Mouse (Mus musculus) retina, postnatal 1 day (tissue): ENCODE data around the gene Efemp2.
A peak's percentile ranks its signal among the peaks of the same experiment; 100 is the strongest.

Source experiments
- DNase-seq: peaks from one replicate; pipeline ENCODE4 v3.0.0-alpha.2; 2012

Efemp2 gene

DNA sequence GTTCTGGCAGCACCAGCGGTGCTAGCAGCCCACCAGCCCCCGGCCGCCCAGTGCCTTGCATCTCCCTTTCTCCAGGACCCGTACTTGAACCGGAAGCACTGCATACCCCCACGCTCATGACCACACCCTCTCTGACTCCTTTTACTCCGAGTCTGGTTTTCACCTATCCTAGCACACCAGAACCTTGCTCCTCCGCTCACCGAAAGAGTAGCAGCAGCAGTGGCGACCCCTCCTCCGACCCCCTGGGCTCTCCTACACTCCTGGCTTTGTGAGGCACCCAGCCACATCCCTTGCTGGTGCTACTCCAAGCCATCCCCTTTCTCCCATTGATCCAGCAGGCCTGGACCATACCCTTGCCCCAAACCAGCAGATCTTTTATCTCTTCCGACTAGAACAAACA lies 18.7 kb upstream of the Efemp2 start:
- no peak for DNase-seq

DNA sequence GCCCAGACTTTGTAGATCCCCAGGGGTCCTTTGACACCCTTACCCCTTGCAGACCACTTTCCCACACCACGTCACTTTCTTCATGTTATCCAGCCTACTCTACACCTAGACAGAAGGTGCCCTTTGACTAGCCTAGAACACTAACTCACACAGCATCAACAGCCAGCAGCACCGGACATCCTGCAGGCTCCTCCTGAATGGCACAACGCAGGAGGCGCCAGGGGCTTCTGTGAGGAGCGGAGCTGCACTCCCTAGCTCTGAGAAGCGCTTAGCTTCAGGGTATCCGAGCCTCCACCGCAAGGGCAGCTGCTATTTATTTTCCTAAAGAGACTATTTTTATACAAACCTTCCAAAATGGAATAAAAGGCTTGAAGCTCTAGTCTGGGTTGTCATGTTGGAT lies 18.2 kb upstream of the Efemp2 start:
- DNase-seq = no peak

DNA sequence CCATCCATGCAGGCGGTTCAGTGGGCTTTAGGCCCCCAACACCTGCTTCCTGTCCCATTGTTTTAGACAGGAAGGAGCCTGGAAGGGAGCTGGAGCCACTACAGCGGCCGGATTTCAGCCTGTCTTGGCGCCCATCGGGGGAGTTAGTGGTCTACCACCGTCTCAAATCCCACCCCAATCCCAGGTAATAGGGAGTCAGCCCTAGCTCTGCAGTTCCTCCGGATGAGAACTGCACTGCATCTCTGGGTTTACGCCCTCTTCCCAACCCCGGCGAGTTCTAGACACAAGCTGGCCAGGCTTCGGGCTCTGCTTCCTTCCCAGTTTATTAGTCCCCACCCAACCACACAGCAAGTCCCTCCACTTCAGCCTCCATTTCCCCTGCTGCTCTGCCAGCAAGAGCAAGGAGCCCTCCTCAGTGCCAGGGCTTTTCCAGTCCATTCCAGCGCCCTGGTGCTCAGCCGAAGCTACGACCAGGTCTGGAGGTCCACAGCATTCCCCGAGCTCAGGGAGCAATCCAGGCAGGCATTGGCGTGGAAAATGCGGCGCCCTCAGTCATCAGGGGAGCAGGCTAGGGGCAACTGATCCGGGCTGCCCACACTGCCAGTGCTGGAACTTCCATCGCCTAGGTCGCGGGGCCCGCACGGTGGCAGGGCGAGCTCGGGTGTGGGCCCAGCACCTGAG lies 17.4 kb upstream of the Efemp2 start:
- no peak for DNase-seq

DNA sequence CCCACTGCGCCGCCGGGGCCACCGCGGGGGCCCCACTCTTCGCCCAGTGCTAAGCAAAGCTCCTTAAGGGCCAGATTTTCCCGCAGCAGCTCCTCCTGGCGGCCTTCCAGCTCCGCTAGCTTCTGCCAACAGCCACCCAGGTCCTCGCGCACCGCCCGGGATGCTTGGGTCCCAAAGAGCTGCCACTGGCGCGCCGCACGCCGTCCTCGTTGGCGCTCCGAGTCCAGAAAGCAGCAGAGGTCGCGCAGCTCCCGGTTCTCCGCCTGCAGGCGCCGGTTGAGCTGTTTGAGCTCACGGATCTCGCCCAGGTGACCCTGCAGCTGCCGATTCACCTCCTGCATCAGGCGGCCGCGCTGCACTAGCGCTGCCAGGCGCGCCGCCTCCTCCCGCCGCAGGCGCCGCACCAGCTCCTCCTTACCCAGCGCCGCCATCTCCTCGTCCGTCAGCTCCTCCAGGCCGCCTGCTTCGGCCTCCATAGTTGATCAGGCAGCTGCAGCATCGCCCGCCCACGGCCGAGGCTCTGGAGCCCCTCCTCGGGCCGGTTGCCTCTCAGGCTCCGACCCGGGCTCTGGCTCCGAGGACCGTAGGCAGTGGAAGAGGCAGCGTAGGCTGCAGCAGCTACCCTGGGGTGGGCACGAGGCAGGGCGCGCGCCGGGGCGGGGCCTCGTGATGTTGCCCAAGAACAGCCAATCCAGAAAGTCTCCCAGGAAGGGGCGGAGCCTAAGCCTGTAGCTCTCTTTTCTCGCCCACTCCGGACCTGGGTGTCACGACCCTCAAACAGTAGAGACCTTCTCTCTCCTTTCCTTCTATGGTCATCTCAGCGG lies 16.6 kb upstream of the Efemp2 start:
- DNase-seq = peak; percentile 97

DNA sequence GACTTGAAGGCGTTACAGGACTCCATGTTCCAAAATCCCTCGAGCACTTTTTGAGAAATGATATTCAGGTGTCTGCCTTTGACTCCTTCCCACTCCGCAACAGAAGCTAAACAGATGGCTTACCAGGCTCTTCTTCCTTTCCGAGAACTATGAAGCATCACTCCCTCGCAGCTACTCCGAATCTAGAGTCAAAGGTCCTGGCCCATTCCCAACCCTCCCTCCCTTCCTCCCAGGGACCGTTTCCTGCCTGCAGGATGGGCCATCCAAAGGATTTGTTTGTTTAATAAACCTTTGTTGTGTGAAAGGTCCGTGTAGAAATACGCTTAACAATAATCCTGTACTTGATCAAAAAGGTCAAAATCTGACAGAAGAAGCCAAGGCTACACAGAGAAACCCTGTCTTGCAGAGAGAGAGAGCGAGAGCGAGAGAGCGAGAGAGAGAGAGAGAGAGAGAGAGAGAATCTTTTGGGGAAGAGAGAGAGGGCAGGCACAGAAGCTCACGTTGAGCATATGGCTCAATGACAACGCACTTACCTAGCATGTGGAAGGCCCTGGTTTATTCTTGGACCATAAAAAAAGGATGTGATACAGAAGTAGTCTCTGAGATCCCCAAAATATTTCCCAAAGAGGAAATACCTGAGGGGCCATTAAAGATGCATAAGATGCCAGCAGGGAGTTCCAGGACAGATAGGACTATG lies 15.9 kb upstream of the Efemp2 start, which contains the start of gene Ccdc85b:
Gene Ccdc85b, minus strand, starts transcription at position 149 of the 697 bp plus-strand sequence.
- no peak for DNase-seq

DNA sequence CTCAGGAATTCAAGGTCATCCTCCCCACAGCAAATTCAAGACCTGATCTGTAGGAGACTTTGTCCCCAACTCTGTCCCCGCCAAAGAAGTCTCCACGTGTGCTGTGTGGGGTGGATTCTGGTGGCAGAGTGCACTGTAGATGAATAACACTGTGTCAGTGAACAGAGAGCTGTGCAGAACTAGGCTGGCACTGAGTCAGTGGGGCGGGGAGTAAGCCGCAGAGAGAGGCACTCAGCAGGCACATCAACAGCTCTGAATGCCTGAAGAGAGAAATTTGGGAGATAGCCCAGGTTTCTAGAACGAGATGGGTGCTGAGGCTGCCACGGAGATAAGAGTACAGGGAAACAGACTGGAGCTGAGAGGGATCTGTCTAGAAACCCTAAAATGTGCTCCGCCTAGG lies 14.7 kb upstream of the Efemp2 start:
- no peak for DNase-seq

DNA sequence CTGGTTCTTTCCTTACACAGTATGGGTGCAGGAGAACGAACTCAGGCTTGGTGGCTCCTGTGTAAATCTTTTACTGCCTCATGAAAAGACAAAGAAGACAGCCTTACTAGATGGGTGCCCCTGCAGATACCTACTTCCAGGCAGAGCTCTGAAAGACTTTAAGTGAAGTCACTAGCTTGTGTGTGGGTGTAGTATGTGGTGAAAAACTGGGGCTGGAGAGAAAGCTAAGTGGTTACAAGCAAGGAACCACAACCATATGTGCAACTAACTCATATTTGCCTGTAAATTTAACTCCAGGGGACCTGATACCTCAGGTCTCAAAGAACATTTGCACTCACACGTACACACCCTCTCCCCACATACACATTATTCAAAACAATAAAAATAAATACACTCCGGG lies 13.9 kb upstream of the Efemp2 start:
- no peak for DNase-seq

DNA sequence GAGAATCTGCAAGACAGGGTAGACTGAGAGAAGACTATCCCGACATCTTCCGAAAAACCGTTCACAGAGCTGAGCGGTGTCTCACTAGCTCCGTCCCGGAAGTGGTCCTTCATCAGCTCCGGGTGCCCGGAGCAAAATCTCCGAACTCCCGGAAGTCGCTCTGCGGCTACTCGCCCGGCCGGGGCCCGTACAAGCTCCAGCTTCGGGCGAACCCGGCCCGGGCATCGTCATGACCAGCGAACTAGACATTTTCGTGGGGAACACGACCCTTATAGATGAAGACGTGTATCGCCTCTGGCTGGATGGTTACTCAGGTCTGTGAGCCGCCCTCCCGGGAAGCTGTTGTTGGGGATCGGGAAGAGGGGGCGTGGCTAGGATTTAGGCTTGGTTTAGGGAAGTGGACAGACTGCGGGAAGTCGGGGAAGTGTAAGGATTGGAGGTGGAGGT lies 13.3 kb upstream of the Efemp2 start, which contains the start of gene Fibp:
Gene Fibp, plus strand, starts transcription at position 151 of the 447 bp plus-strand sequence.
- DNase-seq = peak; percentile 93

DNA sequence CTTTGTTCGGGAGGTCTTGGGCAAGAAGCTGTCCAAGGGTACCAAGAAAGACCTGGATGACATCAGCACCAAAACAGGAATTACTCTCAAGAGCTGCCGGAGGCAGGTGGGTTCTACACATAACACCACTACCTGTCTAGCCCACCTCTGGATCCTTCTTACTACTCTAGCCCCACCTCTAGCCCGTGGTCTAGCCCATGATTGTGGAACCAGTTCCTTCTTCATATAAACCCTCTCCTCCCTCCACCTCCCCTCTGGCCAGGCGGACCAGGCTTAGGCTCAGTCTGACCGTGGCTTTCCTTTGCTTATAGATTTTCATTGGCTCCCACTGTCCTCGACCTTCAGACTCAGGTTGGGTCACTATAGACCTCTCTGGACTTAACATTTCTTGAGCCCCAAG lies 12.3 kb upstream of the Efemp2 start:
- no peak for DNase-seq

DNA sequence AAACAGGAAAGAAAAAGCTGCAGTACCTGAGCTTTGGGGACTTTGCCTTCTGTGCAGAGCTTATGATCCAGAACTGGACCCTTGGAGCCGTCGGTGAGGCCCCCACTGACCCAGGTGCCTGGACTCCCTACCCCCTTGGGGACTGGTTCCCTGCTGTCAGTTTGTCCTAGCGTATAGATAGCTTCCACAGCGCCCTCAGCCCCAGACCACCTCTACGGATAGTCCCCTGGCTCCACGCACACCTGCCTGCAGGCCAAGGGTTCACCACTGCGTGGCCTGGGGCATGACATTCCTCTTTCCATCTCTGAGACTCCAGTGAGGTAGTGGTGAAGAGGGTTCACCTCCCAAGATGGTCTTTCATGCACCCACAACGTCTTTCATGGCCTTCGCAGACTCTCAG lies 10.5 kb upstream of the Efemp2 start:
- DNase-seq = no peak

DNA sequence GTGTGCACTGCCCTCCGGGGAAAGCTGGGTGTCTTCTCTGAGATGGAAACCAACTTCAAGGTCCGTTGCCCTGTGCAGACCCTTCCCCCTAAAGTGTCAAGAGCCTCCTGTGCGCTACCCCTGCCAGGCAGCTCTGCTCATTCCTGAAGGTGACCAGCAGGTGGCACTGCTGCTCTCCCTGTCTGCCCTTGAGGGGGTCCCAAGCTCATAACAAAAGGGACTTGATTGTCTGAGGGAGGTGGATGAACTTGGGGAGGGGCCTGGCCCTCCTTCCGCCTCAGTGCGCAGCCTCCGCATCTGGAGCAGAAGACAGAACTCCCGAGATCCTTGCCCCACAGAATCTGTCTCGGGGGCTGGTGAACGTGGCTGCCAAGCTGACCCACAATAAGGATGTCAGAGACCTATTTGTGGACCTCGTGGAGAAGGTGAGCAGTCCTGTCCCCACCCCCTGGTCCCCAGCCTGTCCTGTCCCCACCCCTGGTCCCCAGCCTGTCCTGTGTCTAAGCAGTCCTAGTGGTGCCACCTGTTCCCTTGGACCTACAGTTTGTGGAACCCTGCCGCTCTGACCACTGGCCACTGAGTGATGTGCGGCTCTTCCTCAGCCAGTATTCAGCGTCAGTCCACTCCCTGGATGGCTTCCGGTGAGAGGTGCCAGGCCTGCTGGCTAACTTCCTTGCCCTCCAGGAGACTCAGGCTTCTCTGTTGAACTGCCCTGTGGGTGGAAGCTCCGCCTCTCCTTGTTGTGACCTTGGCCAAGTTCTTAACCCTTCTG lies 9.8 kb upstream of the Efemp2 start:
- DNase-seq = peak; percentile 91

DNA sequence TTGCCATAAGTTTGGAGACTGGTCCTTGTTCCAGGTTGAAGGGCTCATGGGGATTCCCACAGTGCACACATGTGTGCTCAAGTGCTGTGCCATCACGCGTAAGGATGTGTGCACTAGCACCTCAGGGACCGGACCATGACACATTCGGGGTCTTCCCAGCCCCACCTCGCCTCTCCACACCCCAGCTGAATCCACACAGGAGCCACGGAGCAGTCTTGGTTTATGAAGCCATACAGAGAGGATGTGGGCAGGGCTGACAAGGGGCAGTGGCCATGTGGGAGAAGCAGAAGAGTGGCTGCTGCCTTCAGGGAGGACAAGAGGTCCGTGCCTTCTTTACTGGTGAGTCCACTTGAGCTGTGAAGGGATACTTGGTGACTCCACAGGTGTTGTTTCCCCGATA lies 8.7 kb upstream of the Efemp2 start:
- no peak for DNase-seq

DNA sequence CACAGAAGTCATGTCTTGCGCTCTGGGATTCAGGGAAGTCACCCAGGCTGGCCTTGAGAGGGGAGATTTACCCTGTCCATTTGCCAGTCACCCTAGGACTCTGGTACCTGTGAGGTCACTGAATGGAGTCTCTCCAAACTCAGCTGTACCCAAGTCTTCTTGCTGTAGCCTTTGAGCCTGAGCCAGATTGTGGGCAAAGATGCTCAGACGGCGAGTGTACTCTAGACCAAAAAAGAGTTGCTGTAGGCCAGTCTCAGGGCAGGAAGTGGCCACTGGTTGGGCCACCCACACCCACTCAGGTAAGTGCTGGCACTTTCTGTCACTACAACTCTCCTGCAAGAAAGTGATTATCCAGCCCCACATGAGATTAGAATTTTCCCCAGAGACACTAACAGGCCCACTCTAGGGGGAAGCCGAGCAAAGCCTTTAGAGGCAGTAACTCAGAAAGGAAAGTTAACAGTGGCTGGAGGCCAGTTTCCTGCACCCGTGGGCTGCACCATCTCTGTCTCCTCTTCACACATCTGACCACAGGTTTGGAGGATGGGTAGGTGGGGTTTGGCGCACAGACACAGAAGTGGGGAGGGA lies 6.7 kb upstream of the Efemp2 start:
- no peak for DNase-seq

DNA sequence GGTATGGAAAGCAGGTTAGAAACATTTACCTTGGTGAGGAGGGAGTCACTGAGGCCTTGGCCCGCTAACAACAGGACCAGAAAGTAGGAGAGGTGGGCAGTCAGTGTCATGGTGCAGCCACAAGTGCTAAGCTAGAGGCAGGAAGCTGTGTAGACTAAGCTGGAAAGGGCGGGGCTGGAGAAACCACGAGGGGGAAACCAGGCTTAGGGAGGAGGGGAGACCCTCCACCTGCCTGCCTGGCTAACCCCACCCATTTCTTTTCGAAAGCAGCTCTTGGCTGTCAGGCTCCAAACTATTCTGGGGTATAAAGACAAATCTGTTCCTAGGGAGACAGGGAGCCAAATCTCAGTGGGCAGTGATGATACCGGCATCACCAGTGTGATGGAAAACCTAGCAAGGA lies 5.4 kb upstream of the Efemp2 start, which contains the start of gene Ctsw:
Gene Ctsw, minus strand, starts transcription at position 134 of the 400 bp plus-strand sequence.
- no peak for DNase-seq

DNA sequence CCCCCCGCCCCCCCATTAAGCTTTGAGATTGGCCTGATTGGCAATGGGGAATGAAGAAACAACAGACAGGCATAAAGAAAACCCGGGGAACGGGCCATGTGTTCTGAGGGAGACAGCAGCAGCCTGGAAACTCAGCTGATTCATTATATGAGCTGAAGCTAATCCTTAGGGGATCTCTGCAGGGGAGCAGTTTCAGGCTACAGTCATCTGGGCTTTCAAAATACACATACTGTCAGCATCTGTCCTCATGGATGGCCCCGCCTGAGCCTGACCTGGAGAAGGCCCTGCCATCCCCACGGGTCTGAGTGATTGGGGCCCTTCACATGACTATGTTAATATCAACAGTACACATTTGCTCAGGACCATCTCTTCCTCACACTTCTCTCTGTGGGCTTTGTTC lies 1.9 kb upstream of the Efemp2 start:
- DNase-seq = peak; percentile 26

DNA sequence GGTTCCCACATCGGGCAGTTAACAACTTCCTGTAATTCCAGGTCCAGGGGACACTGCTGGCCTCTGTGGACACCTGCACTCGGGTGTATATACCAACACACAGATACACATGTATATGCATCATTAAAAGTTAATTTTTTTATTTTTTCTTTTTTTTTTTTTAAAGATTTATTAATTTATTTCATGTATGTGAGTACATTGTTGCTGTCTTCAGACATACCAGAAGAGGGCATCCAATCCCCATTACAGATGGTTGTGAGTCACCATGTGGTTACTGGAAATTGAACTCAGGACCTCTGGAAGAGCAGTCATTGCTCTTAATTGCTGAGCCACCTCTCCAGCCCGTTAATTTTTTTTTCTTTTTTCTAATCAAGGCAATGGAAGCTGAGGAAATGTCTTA lies 897 bp upstream of the Efemp2 start:
- no peak for DNase-seq

DNA sequence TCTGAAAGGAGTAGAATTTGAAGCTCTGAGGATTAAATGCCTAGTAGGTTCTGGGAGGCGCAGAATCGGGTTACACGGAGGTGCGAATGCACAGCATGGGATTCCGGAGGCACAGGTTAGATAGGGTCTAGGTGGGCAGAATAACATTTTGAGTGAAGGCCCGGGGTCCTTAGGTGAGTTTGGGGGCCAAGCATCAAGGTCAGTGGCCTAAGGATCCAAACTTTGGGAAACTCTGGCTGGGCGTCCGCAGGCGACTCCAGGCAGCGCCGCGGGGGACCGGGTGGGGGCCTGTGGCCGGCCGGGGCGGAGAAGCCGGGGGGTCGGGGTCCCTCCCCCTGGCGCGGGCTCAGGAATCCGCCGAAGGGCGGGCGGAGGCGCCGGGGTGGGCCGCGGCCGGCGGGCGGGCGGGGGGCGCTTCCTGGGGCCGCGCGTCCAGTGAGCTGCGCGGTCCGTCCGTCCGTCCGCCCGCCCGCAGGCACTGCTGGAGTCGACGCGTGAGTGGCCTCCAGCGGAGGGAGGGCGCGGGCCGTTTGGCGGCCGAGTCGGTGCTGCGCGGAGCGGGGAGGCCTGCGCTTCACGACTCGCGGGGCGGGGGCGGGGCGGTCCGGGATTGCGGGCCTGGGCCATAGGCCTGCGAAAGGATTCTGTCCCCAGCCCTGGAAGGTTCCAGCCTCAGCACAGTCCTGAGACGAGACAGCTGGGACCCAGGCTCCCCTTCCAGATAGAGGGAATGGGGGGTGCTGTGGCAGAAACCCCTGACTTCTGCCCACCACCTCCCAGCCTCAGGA lies 721 bp downstream of the Efemp2 start:
- DNase-seq = peak; percentile 72

DNA sequence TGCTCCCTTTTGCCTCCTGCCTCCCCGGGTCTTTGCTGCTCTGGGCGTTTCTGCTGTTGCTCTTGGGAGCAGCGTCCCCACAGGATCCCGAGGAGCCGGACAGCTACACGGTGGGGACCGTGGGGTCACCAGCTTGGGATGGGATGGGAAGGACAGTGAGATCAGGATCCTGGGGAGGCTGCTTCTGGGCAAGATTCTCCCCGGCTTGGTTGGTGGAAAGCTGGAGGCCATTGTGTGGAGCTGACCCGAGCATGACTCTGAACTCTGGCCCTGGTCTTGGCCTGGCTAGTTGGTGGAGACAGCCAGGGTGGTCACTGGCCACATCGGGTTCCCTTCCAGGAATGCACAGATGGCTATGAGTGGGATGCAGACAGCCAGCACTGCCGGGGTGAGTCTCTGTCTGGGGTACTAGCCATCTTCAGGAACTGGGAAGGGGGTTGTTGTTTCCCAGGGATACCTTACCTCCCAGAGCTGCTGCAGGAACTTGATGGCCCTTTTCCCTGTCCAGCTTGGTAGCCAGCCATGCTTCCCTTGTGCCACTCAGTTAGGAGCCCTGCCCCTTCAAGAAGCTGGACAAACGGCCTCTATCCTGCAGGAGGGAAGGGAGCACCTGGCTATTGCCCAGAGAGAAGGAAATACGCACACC lies 1.4 kb downstream of the Efemp2 start:
- no peak for DNase-seq

DNA sequence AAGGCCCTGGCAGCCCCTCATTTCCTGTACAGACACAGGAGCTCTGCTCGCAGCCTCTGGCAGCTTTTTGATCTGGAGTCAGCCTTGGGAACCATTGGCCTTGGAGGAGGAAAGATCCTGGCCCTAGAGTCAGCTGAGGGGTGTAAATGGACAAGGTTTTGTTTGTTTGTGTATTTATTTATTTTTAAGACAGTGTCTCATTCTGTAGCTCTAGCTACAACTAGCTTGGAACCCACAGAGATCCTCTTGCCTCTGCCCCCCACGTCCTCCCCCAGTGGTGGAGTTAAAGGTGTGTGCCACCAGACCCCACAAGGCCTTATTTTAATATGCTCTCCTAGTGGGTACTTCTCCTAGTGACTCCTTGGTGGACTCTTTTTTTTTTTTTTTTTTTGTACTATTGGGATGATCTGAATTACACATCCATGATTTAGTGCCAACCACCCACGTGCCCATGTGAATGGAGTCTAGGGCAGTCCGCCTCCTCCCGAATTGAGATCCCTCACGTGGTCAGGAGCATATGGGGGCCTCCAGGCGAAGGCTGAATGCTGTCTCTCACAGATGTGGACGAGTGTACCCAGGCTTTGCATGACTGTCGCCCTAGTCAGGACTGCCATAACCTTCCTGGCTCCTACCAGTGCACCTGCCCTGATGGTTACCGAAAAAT lies 3.4 kb downstream of the Efemp2 start:
- DNase-seq = no peak

DNA sequence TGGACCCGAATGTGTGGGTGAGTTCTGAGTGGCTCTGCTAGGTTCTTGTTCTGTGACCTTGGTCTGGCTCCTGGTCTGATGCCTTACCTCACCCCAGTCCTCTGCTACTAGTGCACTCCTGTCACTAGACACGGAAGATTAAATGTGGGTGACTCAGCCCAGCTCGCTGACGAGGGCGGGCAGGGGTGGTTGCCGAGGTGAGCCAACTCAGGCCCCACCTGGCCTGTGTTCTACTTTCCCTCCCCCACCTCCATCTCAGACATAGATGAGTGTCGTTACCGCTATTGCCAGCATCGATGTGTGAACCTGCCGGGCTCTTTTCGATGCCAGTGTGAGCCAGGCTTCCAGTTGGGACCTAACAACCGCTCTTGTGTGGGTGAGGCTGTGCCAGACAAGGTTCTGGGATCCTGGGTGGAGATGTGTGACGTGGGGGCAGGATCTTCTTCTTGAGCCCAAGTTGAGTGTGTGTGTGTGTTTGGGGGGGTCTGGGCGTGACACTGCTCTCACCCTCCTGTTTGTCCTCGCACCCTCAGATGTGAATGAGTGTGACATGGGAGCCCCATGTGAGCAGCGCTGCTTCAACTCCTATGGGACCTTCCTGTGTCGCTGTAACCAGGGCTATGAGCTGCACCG lies 4.0 kb downstream of the Efemp2 start:
- no peak for DNase-seq
